Mouse (Mus musculus) erythroblast, embryonic 14.5 days (primary cell): Measurements from ENCODE around the gene Mapk14.

Experiments used
- GATA1 ChIP-seq: IDR thresholded peaks from 2 replicates; pipeline ENCODE4 v1.6.1; 2012; ENCODE audit warnings: low read length, inconsistent platforms, mixed read lengths
- TAL1 ChIP-seq: IDR thresholded peaks from 3 replicates; pipeline ENCODE4 v1.6.1; 2012; ENCODE audit warnings: low read length, inconsistent platforms, mixed read lengths

- TF ChIP-seq GATA1 (no peak), TAL1 (no peak)
These were observed 3.8 kb upstream of the Mapk14 start for GRCm38 (mm10) chr17:28687354-28687753.
